Comparison of ENCODE assay signal across 9 mouse cellular contexts in the genomic region with DNA sequence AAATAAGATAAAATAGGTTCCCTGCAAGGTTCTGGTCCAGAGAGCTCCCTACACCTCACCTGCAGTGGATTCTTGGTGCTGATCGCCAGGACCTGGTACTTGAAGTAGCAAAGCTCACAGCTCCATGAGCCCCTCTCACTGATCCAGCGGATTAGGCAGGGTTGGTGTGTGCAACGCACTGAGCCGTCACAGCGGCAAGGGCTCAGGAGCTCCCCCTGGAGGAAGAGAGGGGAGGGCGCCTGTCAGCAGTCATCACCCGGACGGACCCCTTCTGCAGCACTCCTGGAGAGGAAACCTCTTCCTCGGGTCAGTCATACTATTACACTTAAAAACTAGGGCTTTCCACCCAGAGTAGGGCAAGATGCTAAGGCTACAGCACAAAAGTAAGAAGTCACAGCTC. TPM values are rescaled to one million over a fixed set of nuclear protein-coding genes. Genes with fewer than 3 reads are reported as not detected.
A peak's percentile ranks its signal among the peaks of the same experiment; 100 is the strongest.
DNase-seq lines count a peak whose midpoint lies in the region; ATAC-seq and TF ChIP-seq lines count a peak whose summit lies in the region.
"Had no signal": no experiment of that assay in that cellular context is flagged by ENCODE, and none has a peak within 500 bp of the region (broad histone marks: within the 10 kb centered on the region; RNA-seq: fewer than 3 reads in every experiment).

No protein-coding gene starts in this region.

- peak overlapping the region; percentile 88; the same call in 1 of the 2 replicates for H3K9ac ChIP-seq in embryonic facial prominence, embryonic 13.5 days
- no peak overlapping the region for H3K9ac ChIP-seq in heart, embryonic 15.5 days
- H3K9ac ChIP-seq in lung, embryonic 16.5 days (ENCODE audit: low read length) = no peak overlapping the region

- TF ChIP-seq CTCF in olfactory bulb, adult 2 months (IDR thresholded peaks at IDR 0.05; ENCODE audit: insufficient read depth, low read depth, low read length) = peak; percentile 94

- ATAC-seq in CD4-positive, CD25-positive, alpha-beta regulatory T cell, adult 4 months = peak; percentile 63
- no peak for ATAC-seq in embryonic facial prominence, embryonic 13.5 days (ENCODE audit: insufficient number of reproducible peaks, insufficient read depth, low FRiP score, low TSS enrichment, low read depth)
- no peak for ATAC-seq in heart, embryonic 15.5 days (replicated peaks; ENCODE audit: insufficient number of reproducible peaks, insufficient read depth, low FRiP score, low read depth)
- 0 out of 2 replicates have a peak, but pooled peaks have one; percentile 13 for ATAC-seq in lung, embryonic 16.5 days (ENCODE audit: low read depth)

- H3K9me3 ChIP-seq in embryonic facial prominence, embryonic 13.5 days = no peaks in the 10 kb centered on the region
- no peaks in the 10 kb centered on the region for H3K9me3 ChIP-seq in heart, embryonic 15.5 days (replicated peaks)
- H3K9me3 ChIP-seq in lung, embryonic 16.5 days (ENCODE audit: control insufficient read depth, low read length) = no peaks in the 10 kb centered on the region

- 2% methylated on average over 9 of the region's 9 CpGs for WGBS in embryonic facial prominence, embryonic 13.5 days
- WGBS in heart, embryonic 15.5 days = under 1% methylated on average over 9 of the region's 9 CpGs
- 1% methylated on average over 9 of the region's 9 CpGs for WGBS in lung, embryonic 16.5 days
- WGBS in olfactory bulb, adult 2 months = 2% methylated on average over 9 of the region's 9 CpGs

- H3K27me3 ChIP-seq in embryonic facial prominence, embryonic 13.5 days = peaks cover 36% of the 10 kb centered on the region
- peaks cover 63% of the 10 kb centered on the region for H3K27me3 ChIP-seq in heart, embryonic 15.5 days
- peaks cover 12% of the 10 kb centered on the region for H3K27me3 ChIP-seq in lung, embryonic 16.5 days (ENCODE audit: control insufficient read depth, insufficient read depth, low read depth, low read length)

- no peak overlapping the region for H3K27ac ChIP-seq in embryonic facial prominence, embryonic 13.5 days
- no peak overlapping the region for H3K27ac ChIP-seq in heart, embryonic 15.5 days
- H3K27ac ChIP-seq in lung, embryonic 16.5 days (ENCODE audit: low read length) = no peak overlapping the region
- no peak overlapping the region for H3K27ac ChIP-seq in olfactory bulb, adult 2 months (ENCODE audit: insufficient read depth, low read depth, low read length)

- H3K4me2 ChIP-seq in embryonic facial prominence, embryonic 13.5 days = peak overlapping the region; percentile 94
- H3K4me2 ChIP-seq in heart, embryonic 15.5 days = peak overlapping the region; percentile 100
- H3K4me2 ChIP-seq in lung, embryonic 16.5 days (ENCODE audit: low read depth, low read length) = peak overlapping the region; percentile 99

- peaks cover 23% of the 10 kb centered on the region for H3K4me1 ChIP-seq in embryonic facial prominence, embryonic 13.5 days
- peaks cover 25% of the 10 kb centered on the region for H3K4me1 ChIP-seq in heart, embryonic 15.5 days (replicated peaks)
- H3K4me1 ChIP-seq in lung, embryonic 16.5 days (replicated peaks; ENCODE audit: control insufficient read depth, insufficient read depth, low read length) = peaks cover 13% of the 10 kb centered on the region
- H3K4me1 ChIP-seq in olfactory bulb, adult 2 months (ENCODE audit: control insufficient read depth, insufficient read depth, low read length) = peaks cover 20% of the 10 kb centered on the region

- peak overlapping the region; percentile 87 for H3K4me3 ChIP-seq in embryonic facial prominence, embryonic 13.5 days
- H3K4me3 ChIP-seq in heart, embryonic 15.5 days = peak overlapping the region; percentile 81
- peak overlapping the region; percentile 13; the same call in 1 of the 2 replicates for H3K4me3 ChIP-seq in lung, embryonic 16.5 days (ENCODE audit: low read length)
- peak overlapping the region; percentile 78 for H3K4me3 ChIP-seq in olfactory bulb, adult 2 months (ENCODE audit: insufficient read depth, low read depth, low read length)

- H3K36me3 ChIP-seq in embryonic facial prominence, embryonic 13.5 days = peaks cover 32% of the 10 kb centered on the region
- H3K36me3 ChIP-seq in heart, embryonic 15.5 days = no peaks in the 10 kb centered on the region
- H3K36me3 ChIP-seq in lung, embryonic 16.5 days (ENCODE audit: control insufficient read depth, insufficient read depth, low read length) = peaks cover 2% of the 10 kb centered on the region; the same call in 1 of the 2 replicates

- no peak for TF ChIP-seq POLR2A in olfactory bulb, adult 2 months (IDR thresholded peaks at IDR 0.05; ENCODE audit: insufficient read depth, low read depth, low read length)

- DNase-seq in adrenal gland, postnatal 14 days = peak; percentile 90
- peak; percentile 88 for DNase-seq in kidney, postnatal 10 days
- peak; percentile 69 to 88 for DNase-seq in thymus, postnatal 10 days (ENCODE audit: low spot score in 2 of 2)

RNA-seq across cellular contexts. Expression of a gene that starts 1.8 kb away (rescaled TPM):
- under 1 TPM; 0.19 to 0.73 TPM for polyA plus RNA-seq in CD4-positive, CD25-positive, alpha-beta regulatory T cell, adult 4 months (2017; shearing (Covaris generic))
- 6.2 and 8.0 TPM in 2 replicates for total RNA-seq in adrenal gland, postnatal 14 days (2021)
- polyA plus RNA-seq in embryonic facial prominence, embryonic 13.5 days (2015; fragmentation: Nextera tagmentation; extraction: Ambion mirVana) = 1.5 and 1.6 TPM in 2 replicates
- polyA plus RNA-seq in heart, embryonic 15.5 days (2015; fragmentation: Nextera tagmentation; extraction: Ambion mirVana) = 0.13 and 0.25 TPM in 2 replicates
- 0.46 and 0.53 TPM in 2 replicates for polyA plus RNA-seq in lung, embryonic 16.5 days (2015; fragmentation: Nextera tagmentation; extraction: Ambion mirVana)
- polyA plus RNA-seq in olfactory bulb, adult 2 months (2012; ENCODE audit: insufficient read depth, insufficient read length, low replicate concordance, missing spikeins) = not detected in 2 replicates

RNA-seq across cellular contexts. Expression of a gene that starts 5.2 kb away (rescaled TPM):
- polyA plus RNA-seq in CD4-positive, CD25-positive, alpha-beta regulatory T cell, adult 4 months (2017; shearing (Covaris generic)) = 100 to 1,000 TPM; 294 to 347 TPM
- total RNA-seq in adrenal gland, postnatal 14 days (2021) = 242 and 253 TPM in 2 replicates
- polyA plus RNA-seq in embryonic facial prominence, embryonic 13.5 days (2015; fragmentation: Nextera tagmentation; extraction: Ambion mirVana) = 1,992 and 2,100 TPM in 2 replicates
- 718 and 864 TPM in 2 replicates for polyA plus RNA-seq in heart, embryonic 15.5 days (2015; fragmentation: Nextera tagmentation; extraction: Ambion mirVana)
- 1,550 and 1,646 TPM in 2 replicates for polyA plus RNA-seq in lung, embryonic 16.5 days (2015; fragmentation: Nextera tagmentation; extraction: Ambion mirVana)
- polyA plus RNA-seq in olfactory bulb, adult 2 months (2012; ENCODE audit: insufficient read depth, insufficient read length, low replicate concordance, missing spikeins) = not detected in 2 replicates

RNA-seq across cellular contexts. Expression of a gene that starts 10.1 kb away (rescaled TPM):
- under 1 TPM in 1 of 2 experiments, not detected in 1; 0.27 TPM for polyA plus RNA-seq in CD4-positive, CD25-positive, alpha-beta regulatory T cell, adult 4 months (2017; shearing (Covaris generic))
- 0.26 and 0.41 TPM in 2 replicates for total RNA-seq in adrenal gland, postnatal 14 days (2021)
- 0.08 and 0.11 TPM in 2 replicates for polyA plus RNA-seq in embryonic facial prominence, embryonic 13.5 days (2015; fragmentation: Nextera tagmentation; extraction: Ambion mirVana)
- 0.08 and 0.13 TPM in 2 replicates for polyA plus RNA-seq in heart, embryonic 15.5 days (2015; fragmentation: Nextera tagmentation; extraction: Ambion mirVana)
- polyA plus RNA-seq in lung, embryonic 16.5 days (2015; fragmentation: Nextera tagmentation; extraction: Ambion mirVana) = 0.11 and 0.38 TPM in 2 replicates
- not detected in 2 replicates for polyA plus RNA-seq in olfactory bulb, adult 2 months (2012; ENCODE audit: insufficient read depth, insufficient read length, low replicate concordance, missing spikeins)
- total RNA-seq: gastrocnemius, adult 8-10 months had no signal

RNA-seq across cellular contexts. Expression of a gene that starts 11.9 kb away (rescaled TPM):
- 100 to 1,000 TPM in 1 of 2 experiments, 10 to 100 TPM in 1; 87.4 to 109 TPM for polyA plus RNA-seq in CD4-positive, CD25-positive, alpha-beta regulatory T cell, adult 4 months (2017; shearing (Covaris generic))
- total RNA-seq in adrenal gland, postnatal 14 days (2021) = 76.3 and 96.5 TPM in 2 replicates
- 176 and 179 TPM in 2 replicates for polyA plus RNA-seq in embryonic facial prominence, embryonic 13.5 days (2015; fragmentation: Nextera tagmentation; extraction: Ambion mirVana)
- 100 and 119 TPM in 2 replicates for polyA plus RNA-seq in heart, embryonic 15.5 days (2015; fragmentation: Nextera tagmentation; extraction: Ambion mirVana)
- 165 and 169 TPM in 2 replicates for polyA plus RNA-seq in lung, embryonic 16.5 days (2015; fragmentation: Nextera tagmentation; extraction: Ambion mirVana)
- not detected in 2 replicates for polyA plus RNA-seq in olfactory bulb, adult 2 months (2012; ENCODE audit: insufficient read depth, insufficient read length, low replicate concordance, missing spikeins)

RNA-seq across cellular contexts. Expression of a gene that starts 16.8 kb away (rescaled TPM):
- under 1 TPM in 1 of 2 experiments, not detected in 1; 0.38 TPM for polyA plus RNA-seq in CD4-positive, CD25-positive, alpha-beta regulatory T cell, adult 4 months (2017; shearing (Covaris generic))
- 0.15 and 0.23 TPM in 2 replicates for total RNA-seq in adrenal gland, postnatal 14 days (2021)
- 0.62 and 0.81 TPM in 2 replicates for polyA plus RNA-seq in embryonic facial prominence, embryonic 13.5 days (2015; fragmentation: Nextera tagmentation; extraction: Ambion mirVana)
- polyA plus RNA-seq in heart, embryonic 15.5 days (2015; fragmentation: Nextera tagmentation; extraction: Ambion mirVana) = 0.30 and 0.42 TPM in 2 replicates
- 0.29 and 0.36 TPM in 2 replicates for polyA plus RNA-seq in lung, embryonic 16.5 days (2015; fragmentation: Nextera tagmentation; extraction: Ambion mirVana)
- polyA plus RNA-seq in olfactory bulb, adult 2 months (2012; ENCODE audit: insufficient read depth, insufficient read length, low replicate concordance, missing spikeins) = not detected in 2 replicates
- total RNA-seq: gastrocnemius, adult 8-10 months had no signal

Comparison
In these comparisons a context has a peak if more than half of its experiments do, and no peak if none do; other contexts are left out.
1. ATAC-seq: peak in CD4-positive, CD25-positive, alpha-beta regulatory T cell, adult 4 months (single experiment) and lung, embryonic 16.5 days (single experiment); none in embryonic facial prominence, embryonic 13.5 days (single experiment) and heart, embryonic 15.5 days (single experiment).
2. H3K4me3 ChIP-seq: peak in every context shown above with its lines; median percentile 87 in embryonic facial prominence, embryonic 13.5 days; 81 in heart, embryonic 15.5 days; 78 in olfactory bulb, adult 2 months; 13 in lung, embryonic 16.5 days.
3. Peak in every context shown above with its lines, with median percentiles within 50 percentile points of each other: DNase-seq and H3K4me2 ChIP-seq.